In genomic region chr5:147399843-147400504, GRCm38 (mm10) we compare ENCODE assay signal across 8 mouse cellular contexts. TPM values are rescaled to one million over a fixed set of nuclear protein-coding genes. Genes with fewer than 3 reads are reported as not detected.
DNase-seq lines count a peak whose midpoint lies in the region; ATAC-seq and TF ChIP-seq lines count a peak whose summit lies in the region.

Gene Flt3, minus strand, starts transcription at chr5:147400489.

- no peak within 1 kb of the TSS for H3K27ac ChIP-seq in cortical plate, adult 2 months (ENCODE audit: insufficient read depth, low read length)
- no peak within 1 kb of the TSS for H3K27ac ChIP-seq in midbrain, embryonic 13.5 days

- peaks cover 54% of the 10 kb centered on the region for H3K27me3 ChIP-seq in midbrain, embryonic 13.5 days

- peak within 1 kb of the TSS; percentile 64 for H3K9ac ChIP-seq in midbrain, embryonic 13.5 days (replicated peaks)

- H3K4me2 ChIP-seq in midbrain, embryonic 13.5 days (replicated peaks), result peak within 1 kb of the TSS; percentile 87

- no peak for TF ChIP-seq POLR2A in cortical plate, adult 2 months (IDR thresholded peaks at IDR 0.05; ENCODE audit: extremely low read depth, insufficient read depth, low read length)

- H3K4me3 ChIP-seq in cortical plate, adult 2 months (ENCODE audit: insufficient read depth, low read length), result peak within 1 kb of the TSS; percentile 59
- peak within 1 kb of the TSS; percentile 52 for H3K4me3 ChIP-seq in midbrain, embryonic 13.5 days (replicated peaks)

- no peaks in the 10 kb centered on the region for H3K36me3 ChIP-seq in midbrain, embryonic 13.5 days

- no peaks in the 10 kb centered on the region for H3K9me3 ChIP-seq in midbrain, embryonic 13.5 days

- ATAC-seq in CD4-positive, CD25-positive, alpha-beta regulatory T cell, adult 4 months, result no peak
- ATAC-seq in midbrain, embryonic 13.5 days, result peak; percentile 83

- no peaks in the 10 kb centered on the region for H3K4me1 ChIP-seq in cortical plate, adult 2 months (ENCODE audit: control insufficient read depth, insufficient read depth, low read length)
- peaks cover 16% of the 10 kb centered on the region for H3K4me1 ChIP-seq in midbrain, embryonic 13.5 days (replicated peaks)

- WGBS in midbrain, embryonic 13.5 days, result under 1% methylated on average over 56 of the region's 56 CpGs

- intact Hi-C loops in heart, postnatal 14 days (cut with DNase I), result loop anchor here (5.0 kb wide), 1 partner anchor 547 kb away; no protein-coding TSS in a partner anchor
- intact Hi-C loops in left cerebral cortex, postnatal 4 days (cut with DNase I), result loop anchor here (10.0 kb wide), 1 partner anchor 445 kb away; no protein-coding TSS in a partner anchor

- DNase-seq in CD4-positive, CD25-positive, alpha-beta regulatory T cell, adult 2 months (ENCODE audit: low read depth, low spot score), result peak; percentile 10
- DNase-seq in CD4-positive helper T cell, adult 2 months (ENCODE audit: low read depth, low spot score), result peak; percentile 16
- DNase-seq in heart, postnatal 14 days, result peak; percentile 19 to 22
- peak; percentile 10 for DNase-seq in left cerebral cortex, postnatal 4 days
- DNase-seq in spleen, postnatal 4 days (ENCODE audit: low spot score in 2 of 2), result peak; percentile 34 to 67

- TF ChIP-seq CTCF in cortical plate, adult 2 months (IDR thresholded peaks at IDR 0.05; ENCODE audit: extremely low read depth, insufficient read depth, low read length), result no peak

RNA-seq across cellular contexts. Expression of gene Flt3, which starts in this region (rescaled TPM):
- polyA plus RNA-seq in CD4-positive, CD25-positive, alpha-beta regulatory T cell, adult 4 months (2017; shearing (Covaris generic)), result under 1 TPM in 1 of 2 experiments, not detected in 1; 0.37 TPM
- polyA plus RNA-seq in cortical plate, adult 2 months (2012; rRNA removed), result 6.9 and 8.8 TPM in 2 replicates
- under 1 TPM; 0.12 to 0.15 TPM for total RNA-seq in heart, postnatal 14 days (2021)
- under 1 TPM; 0.42 to 0.64 TPM for total RNA-seq in left cerebral cortex, postnatal 4 days (2021)
- 0.09 and 0.12 TPM in 2 replicates for polyA plus RNA-seq in midbrain, embryonic 13.5 days (2015; fragmentation: Nextera tagmentation; extraction: Ambion mirVana)

Comparison
In these comparisons a context has a peak if more than half of its experiments do, and no peak if none do; other contexts are left out.
1. Peak in DNase-seq in heart, postnatal 14 days; RNA of the gene not detected or under 1 TPM.
2. Peak in DNase-seq in left cerebral cortex, postnatal 4 days; RNA of the gene not detected or under 1 TPM.
3. Peak in ATAC-seq, H3K4me3 ChIP-seq, H3K9ac ChIP-seq and H3K4me2 ChIP-seq in midbrain, embryonic 13.5 days; RNA of the gene not detected or under 1 TPM.